Mouse (Mus musculus): Measurements from ENCODE around the gene Homez. TPM values are rescaled to one million over a fixed set of nuclear protein-coding genes. Genes with fewer than 3 reads are reported as not detected.

Homez gene
- polyA plus RNA-seq, 1 experiment from 2014 or later = 4.5 TPM

DNA sequence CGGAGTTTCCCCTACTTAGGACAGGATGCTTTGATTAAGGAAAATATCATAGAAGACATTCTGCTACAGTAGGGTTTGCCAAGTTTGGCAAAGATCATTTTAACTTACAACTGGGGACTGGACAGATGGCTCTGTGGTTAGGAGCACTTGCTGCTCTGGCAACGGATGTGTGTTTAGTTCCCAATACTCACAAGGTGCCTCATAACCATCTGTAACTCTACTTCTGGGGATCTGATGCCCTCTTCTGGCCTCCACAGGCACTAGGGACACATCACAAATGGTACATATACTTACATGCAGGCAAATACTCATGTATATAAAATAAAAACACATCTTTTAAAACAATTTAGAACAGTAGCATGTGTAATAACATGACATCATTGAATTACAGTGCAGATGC, 53.0 kb downstream of the Homez start:
- Histone ChIP-seq H3K9me3 (ENCODE audit: control insufficient read depth, low read length) (no peaks in the 10 kb centered on the region), H3K9ac (ENCODE audit: low read length) (no peak overlapping the region), H3K4me1 (replicated peaks; ENCODE audit: control insufficient read depth, insufficient read depth) (no peaks in the 10 kb centered on the region), H3K4me3 (ENCODE audit: low read depth, low read length) (no peak overlapping the region), H3K27me3 (ENCODE audit: control insufficient read depth, insufficient read depth, low read length) (no peaks in the 10 kb centered on the region), H3K27ac (replicated peaks) (no peak overlapping the region), H3K36me3 (ENCODE audit: control insufficient read depth, insufficient read depth, low read length) (no peaks in the 10 kb centered on the region), H3K4me2 (replicated peaks; ENCODE audit: low read depth) (no peak overlapping the region)
- 46% methylated on average over 2 of the region's 2 CpGs for WGBS
- ATAC-seq (ENCODE audit: low FRiP score, low TSS enrichment) = no peak
- peak; percentile 74 for TF ChIP-seq CTCF (IDR thresholded peaks at IDR 0.05; ENCODE audit: low read depth)
- no peak for TF ChIP-seq EP300 (optimal IDR thresholded peaks at IDR 0.05)
- peak; percentile 27 for DNase-seq (ENCODE audit: low spot score)

GRCm38 (mm10) chr14:54815737-54816136, 55.0 kb downstream of the Homez start:
- no peak for DNase-seq (ENCODE audit: low spot score)

GRCm38 (mm10) chr14:54813991-54814390, 56.8 kb downstream of the Homez start, which contains the start of gene Rnf212b:
Gene Rnf212b (plus strand): TSS chr14:54814141.
- Histone ChIP-seq H3K4me3 (ENCODE audit: low read depth, low read length) (no peak within 1 kb of the TSS), H3K4me2 (replicated peaks; ENCODE audit: low read depth) (no peak within 1 kb of the TSS), H3K9me3 (ENCODE audit: control insufficient read depth, low read length) (no peaks in the 10 kb centered on the region), H3K27ac (replicated peaks) (no peak within 1 kb of the TSS), H3K36me3 (ENCODE audit: control insufficient read depth, insufficient read depth, low read length) (no peaks in the 10 kb centered on the region), H3K4me1 (replicated peaks; ENCODE audit: control insufficient read depth, insufficient read depth) (no peaks in the 10 kb centered on the region), H3K27me3 (ENCODE audit: control insufficient read depth, insufficient read depth, low read length) (no peaks in the 10 kb centered on the region), H3K9ac (ENCODE audit: low read length) (no peak within 1 kb of the TSS)
- DNase-seq (ENCODE audit: low spot score) = no peak
- TF ChIP-seq CTCF (IDR thresholded peaks at IDR 0.05; ENCODE audit: low read depth) (no peak), EP300 (optimal IDR thresholded peaks at IDR 0.05) (no peak)
- WGBS = 83% methylated on average over 29 of the region's 29 CpGs
- no peak for ATAC-seq (ENCODE audit: low FRiP score, low TSS enrichment)

More at GRCm38 (mm10) chr14:54815737-54816136, 55.0 kb downstream of the Homez start:
- Histone ChIP-seq H3K9me3 (ENCODE audit: control insufficient read depth, low read length) (no peaks in the 10 kb centered on the region), H3K4me1 (replicated peaks; ENCODE audit: control insufficient read depth, insufficient read depth) (no peaks in the 10 kb centered on the region), H3K27ac (replicated peaks) (no peak overlapping the region), H3K4me3 (ENCODE audit: low read depth, low read length) (no peak overlapping the region), H3K36me3 (ENCODE audit: control insufficient read depth, insufficient read depth, low read length) (no peaks in the 10 kb centered on the region), H3K4me2 (replicated peaks; ENCODE audit: low read depth) (no peak overlapping the region), H3K9ac (ENCODE audit: low read length) (no peak overlapping the region), H3K27me3 (ENCODE audit: control insufficient read depth, insufficient read depth, low read length) (no peaks in the 10 kb centered on the region)
- WGBS = 48% methylated on average over 3 of the region's 3 CpGs
- ATAC-seq (ENCODE audit: low FRiP score, low TSS enrichment) = no peak
- no peak for TF ChIP-seq CTCF (IDR thresholded peaks at IDR 0.05; ENCODE audit: low read depth)

DNA sequence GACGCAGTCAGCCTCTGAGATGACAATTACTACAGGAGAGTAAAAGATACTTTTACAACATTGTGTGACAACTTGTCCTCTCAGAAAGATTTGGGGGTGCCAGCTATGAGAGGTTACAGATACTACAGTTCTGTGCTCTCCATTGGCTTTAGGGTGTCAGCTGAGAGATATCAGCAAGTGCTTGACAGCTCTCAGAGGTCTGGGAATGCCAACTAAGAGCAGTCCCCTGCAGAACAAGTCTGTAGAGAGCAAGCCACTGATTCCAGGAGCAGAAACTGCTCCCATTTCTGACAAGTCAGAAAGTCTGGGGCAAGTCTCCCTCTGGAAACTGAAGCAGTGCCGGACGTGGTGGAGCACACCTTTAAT, 61.1 kb downstream of the Homez start:
- 79% methylated on average over 3 of the region's 3 CpGs for WGBS
- ATAC-seq (ENCODE audit: low FRiP score, low TSS enrichment) (no peak), DNase-seq (ENCODE audit: low spot score) (no peak)

GRCm38 (mm10) chr14:54808718-54809667, 61.8 kb downstream of the Homez start:
- DNase-seq (ENCODE audit: low spot score) = no peak
- TF ChIP-seq EP300 (optimal IDR thresholded peaks at IDR 0.05) (no peak), CTCF (IDR thresholded peaks at IDR 0.05; ENCODE audit: low read depth) (no peak)
- no peak for ATAC-seq (ENCODE audit: low FRiP score, low TSS enrichment)
- H3K9me3 ChIP-seq (ENCODE audit: control insufficient read depth, low read length) = no peaks in the 10 kb centered on the region
- H3K4me3 ChIP-seq (ENCODE audit: low read depth, low read length) = no peak overlapping the region
- H3K4me2 ChIP-seq (replicated peaks; ENCODE audit: low read depth) = no peak overlapping the region
- no peak overlapping the region for H3K9ac ChIP-seq (ENCODE audit: low read length)
- H3K27ac ChIP-seq (replicated peaks) = no peak overlapping the region
- H3K27me3 ChIP-seq (ENCODE audit: control insufficient read depth, insufficient read depth, low read length) = no peaks in the 10 kb centered on the region
- WGBS = 59% methylated on average over 4 of the region's 4 CpGs
- no peaks in the 10 kb centered on the region for H3K4me1 ChIP-seq (replicated peaks; ENCODE audit: control insufficient read depth, insufficient read depth)
- no peaks in the 10 kb centered on the region for H3K36me3 ChIP-seq (ENCODE audit: control insufficient read depth, insufficient read depth, low read length)

More for the DNA sequence above, 61.1 kb downstream of the Homez start:
- no peak overlapping the region for H3K27ac ChIP-seq (replicated peaks)
- H3K36me3 ChIP-seq (ENCODE audit: control insufficient read depth, insufficient read depth, low read length) = no peaks in the 10 kb centered on the region
- no peaks in the 10 kb centered on the region for H3K27me3 ChIP-seq (ENCODE audit: control insufficient read depth, insufficient read depth, low read length)
- H3K9ac ChIP-seq (ENCODE audit: low read length) = no peak overlapping the region
- no peaks in the 10 kb centered on the region for H3K9me3 ChIP-seq (ENCODE audit: control insufficient read depth, low read length)
- H3K4me3 ChIP-seq (ENCODE audit: low read depth, low read length) = no peak overlapping the region
- TF ChIP-seq CTCF (IDR thresholded peaks at IDR 0.05; ENCODE audit: low read depth) (no peak), EP300 (optimal IDR thresholded peaks at IDR 0.05) (no peak)
- no peak overlapping the region for H3K4me2 ChIP-seq (replicated peaks; ENCODE audit: low read depth)
- H3K4me1 ChIP-seq (replicated peaks; ENCODE audit: control insufficient read depth, insufficient read depth) = no peaks in the 10 kb centered on the region

DNA sequence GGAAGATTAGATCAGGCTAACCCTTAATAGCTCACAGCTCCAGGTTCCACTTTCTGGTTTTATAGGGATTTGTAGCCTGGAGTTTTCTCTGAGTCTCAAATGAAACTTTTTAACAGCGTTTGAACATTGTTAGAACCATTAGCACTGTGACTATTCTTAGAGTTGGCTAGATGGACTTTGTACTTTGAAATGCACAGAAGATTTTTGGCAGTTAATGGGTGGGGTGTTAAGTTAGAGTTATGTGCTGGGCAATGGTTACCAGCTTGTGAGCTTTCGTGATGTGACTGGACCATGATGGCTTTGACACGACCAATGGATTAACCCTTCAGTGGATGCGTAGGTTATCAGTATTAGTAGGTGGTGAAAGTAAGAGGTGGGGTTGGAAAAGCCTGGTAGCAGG, 64.6 kb downstream of the Homez start:
- no peak overlapping the region for H3K27ac ChIP-seq (replicated peaks)
- TF ChIP-seq CTCF (IDR thresholded peaks at IDR 0.05; ENCODE audit: low read depth) (no peak), EP300 (optimal IDR thresholded peaks at IDR 0.05) (no peak)
- no peak overlapping the region for H3K4me2 ChIP-seq (replicated peaks; ENCODE audit: low read depth)
- no peak overlapping the region for H3K4me3 ChIP-seq (ENCODE audit: low read depth, low read length)
- H3K36me3 ChIP-seq (ENCODE audit: control insufficient read depth, insufficient read depth, low read length) = no peaks in the 10 kb centered on the region
- no peaks in the 10 kb centered on the region for H3K4me1 ChIP-seq (replicated peaks; ENCODE audit: control insufficient read depth, insufficient read depth)
- H3K27me3 ChIP-seq (ENCODE audit: control insufficient read depth, insufficient read depth, low read length) = no peaks in the 10 kb centered on the region
- 56% methylated on average over 4 of the region's 4 CpGs for WGBS
- H3K9ac ChIP-seq (ENCODE audit: low read length) = no peak overlapping the region
- ATAC-seq (ENCODE audit: low FRiP score, low TSS enrichment) (no peak), DNase-seq (ENCODE audit: low spot score) (no peak)
- H3K9me3 ChIP-seq (ENCODE audit: control insufficient read depth, low read length) = no peaks in the 10 kb centered on the region

Other genes starting within 250 kb of the Homez start
- gene Psmb11, start 249.5 kb downstream of the Homez start, polyA plus RNA-seq (2015; fragmentation: Nextera tagmentation; extraction: Ambion mirVana) = 0.02 TPM in 1 of 2 replicates, not detected in the other
- not detected in 2 replicates for gene Gm17606, start 230.0 kb downstream of the Homez start, polyA plus RNA-seq (2015; fragmentation: Nextera tagmentation; extraction: Ambion mirVana)
- gene Cdh24, start 229.6 kb downstream of the Homez start, polyA plus RNA-seq (2015; fragmentation: Nextera tagmentation; extraction: Ambion mirVana) = 0.63 and 0.68 TPM in 2 replicates
- 60.8 and 61.7 TPM in 2 replicates for gene 1700123O20Rik, start 184.7 kb downstream of the Homez start, polyA plus RNA-seq (2015; fragmentation: Nextera tagmentation; extraction: Ambion mirVana)
- 37.0 and 46.9 TPM in 2 replicates for gene Acin1, start 184.0 kb downstream of the Homez start, polyA plus RNA-seq (2015; fragmentation: Nextera tagmentation; extraction: Ambion mirVana)
- 0.08 and 0.11 TPM in 2 replicates for gene Gm29776, start 172.1 kb downstream of the Homez start, polyA plus RNA-seq (2015; fragmentation: Nextera tagmentation; extraction: Ambion mirVana)
- 0.10 TPM in 1 of 2 replicates, not detected in the other for gene Cebpe, start 158.8 kb downstream of the Homez start, polyA plus RNA-seq (2015; fragmentation: Nextera tagmentation; extraction: Ambion mirVana)
- gene Slc7a8, start 89.0 kb downstream of the Homez start, polyA plus RNA-seq (2015; fragmentation: Nextera tagmentation; extraction: Ambion mirVana) = 3.1 and 4.2 TPM in 2 replicates
- gene Rnf212b, start 56.8 kb downstream of the Homez start, polyA plus RNA-seq (2015; fragmentation: Nextera tagmentation; extraction: Ambion mirVana) = not detected in 2 replicates
- 1.7 and 2.2 TPM in 2 replicates for gene Ppp1r3e, start 6.6 kb upstream of the Homez start, polyA plus RNA-seq (2015; fragmentation: Nextera tagmentation; extraction: Ambion mirVana)
- 4.3 and 4.7 TPM in 2 replicates for gene Bcl2l2, start 12.4 kb upstream of the Homez start, polyA plus RNA-seq (2015; fragmentation: Nextera tagmentation; extraction: Ambion mirVana)
- gene Gm20521, start 12.5 kb upstream of the Homez start, polyA plus RNA-seq (2015; fragmentation: Nextera tagmentation; extraction: Ambion mirVana) = 1.2 TPM in 2 replicates
- gene Pabpn1, start 21.5 kb upstream of the Homez start, polyA plus RNA-seq (2015; fragmentation: Nextera tagmentation; extraction: Ambion mirVana) = 46.4 and 56.2 TPM in 2 replicates
- gene Slc22a17, start 42.2 kb upstream of the Homez start, polyA plus RNA-seq (2015; fragmentation: Nextera tagmentation; extraction: Ambion mirVana) = 15.4 and 20.6 TPM in 2 replicates
- 14.1 and 16.8 TPM in 2 replicates for gene Efs, start 55.2 kb upstream of the Homez start, polyA plus RNA-seq (2015; fragmentation: Nextera tagmentation; extraction: Ambion mirVana)
- 0.15 TPM in 1 of 2 replicates, not detected in the other for gene Il25, start 61.7 kb upstream of the Homez start, polyA plus RNA-seq (2015; fragmentation: Nextera tagmentation; extraction: Ambion mirVana)
- 3.3 and 4.6 TPM in 2 replicates for gene Cmtm5, start 65.3 kb upstream of the Homez start, polyA plus RNA-seq (2015; fragmentation: Nextera tagmentation; extraction: Ambion mirVana)
- 0.27 and 0.29 TPM in 2 replicates for gene Myh6, start 96.0 kb upstream of the Homez start, polyA plus RNA-seq (2015; fragmentation: Nextera tagmentation; extraction: Ambion mirVana)
- gene Gm17428, start 106.0 kb upstream of the Homez start, polyA plus RNA-seq (2015; fragmentation: Nextera tagmentation; extraction: Ambion mirVana) = not detected in 2 replicates
- gene Myh7, start 123.7 kb upstream of the Homez start, polyA plus RNA-seq (2015; fragmentation: Nextera tagmentation; extraction: Ambion mirVana) = 1.4 and 2.4 TPM in 2 replicates
- 54.4 and 55.2 TPM in 2 replicates for gene Ngdn, start 144.5 kb upstream of the Homez start, polyA plus RNA-seq (2015; fragmentation: Nextera tagmentation; extraction: Ambion mirVana)
- gene Zfhx2, start 221.4 kb upstream of the Homez start, polyA plus RNA-seq (2015; fragmentation: Nextera tagmentation; extraction: Ambion mirVana) = 1.0 and 1.3 TPM in 2 replicates
- gene Thtpa, start 223.8 kb upstream of the Homez start, polyA plus RNA-seq (2015; fragmentation: Nextera tagmentation; extraction: Ambion mirVana) = 11.5 and 11.8 TPM in 2 replicates
- gene Ap1g2, start 235.6 kb upstream of the Homez start, polyA plus RNA-seq (2015; fragmentation: Nextera tagmentation; extraction: Ambion mirVana) = 26.4 and 31.0 TPM in 2 replicates
- gene Jph4, start 246.0 kb upstream of the Homez start, polyA plus RNA-seq (2015; fragmentation: Nextera tagmentation; extraction: Ambion mirVana) = 0.82 and 1.0 TPM in 2 replicates